8 mouse cellular contexts compared by ENCODE assay signal in the genomic region with DNA sequence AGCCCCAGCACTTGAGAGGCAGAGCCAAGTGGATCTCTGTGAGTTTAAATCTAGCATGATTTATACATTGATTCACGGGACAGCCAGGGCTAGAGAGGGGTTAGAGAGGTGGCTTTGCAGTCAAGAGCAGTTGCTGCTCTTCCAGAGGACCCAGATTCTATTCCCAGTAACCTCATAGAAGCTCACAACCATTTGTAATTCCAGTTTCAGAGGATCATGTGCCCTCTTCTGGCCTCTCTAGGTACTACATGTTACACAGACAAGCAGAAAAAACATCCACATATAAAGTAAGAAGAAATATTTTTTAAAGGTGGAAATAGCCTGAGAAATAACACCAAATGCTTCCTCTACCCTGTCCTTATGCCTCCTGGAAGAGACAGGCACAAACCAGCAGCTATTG. TPM values are rescaled to one million over a fixed set of nuclear protein-coding genes. Genes with fewer than 3 reads are reported as not detected.
DNase-seq lines count a peak whose midpoint lies in the region; TF ChIP-seq lines count a peak whose summit lies in the region.

No protein-coding gene starts in this region.

- no peak overlapping the region for H3K4me3 ChIP-seq in heart, adult 2 months
- H3K4me3 ChIP-seq in heart, embryonic 10.5 days = no peak overlapping the region
- no peak overlapping the region for H3K4me3 ChIP-seq in bone marrow macrophage, adult 2 months (ENCODE audit: insufficient read depth, low read length)

- no peaks in the 10 kb centered on the region for H3K36me3 ChIP-seq in heart, adult 2 months (ENCODE audit: control insufficient read depth, insufficient read depth, low read length)
- no peaks in the 10 kb centered on the region for H3K36me3 ChIP-seq in heart, embryonic 10.5 days

- DNase-seq in heart, adult 2 months = no peak
- no peak for DNase-seq in heart, embryonic 10.5 days (ENCODE audit: low spot score)
- peak; percentile 37 for DNase-seq in ovary, postnatal 14 days (ENCODE audit: low spot score)
- DNase-seq in ovary, postnatal 36 days (ENCODE audit: low spot score) = no peak
- DNase-seq in thymus, postnatal 14 days = peak; percentile 26
- DNase-seq in left cerebral cortex, postnatal 14 days (ENCODE audit: low spot score in 2 of 2) = no peak
- no peak for DNase-seq in right cerebral cortex, postnatal 14 days

- TF ChIP-seq POLR2A in heart, adult 2 months (IDR thresholded peaks at IDR 0.05; ENCODE audit: insufficient read depth, low read depth, low read length) = no peak
- TF ChIP-seq POLR2A in bone marrow macrophage, adult 2 months (IDR thresholded peaks at IDR 0.05; ENCODE audit: borderline replicate concordance, low read depth, low read length) = no peak

- H3K27ac ChIP-seq in heart, adult 2 months = no peak overlapping the region
- no peak overlapping the region for H3K27ac ChIP-seq in heart, embryonic 10.5 days
- H3K27ac ChIP-seq in bone marrow macrophage, adult 2 months (ENCODE audit: insufficient read depth, low read depth, low read length) = no peak overlapping the region

- H3K9me3 ChIP-seq in heart, embryonic 10.5 days = no peaks in the 10 kb centered on the region

- H3K79me2 ChIP-seq in heart, adult 2 months (replicated peaks; ENCODE audit: control insufficient read depth, insufficient read depth, low read length) = no peaks in the 10 kb centered on the region

- 63% methylated on average over 1 of the region's 1 CpGs for WGBS in heart, adult 2 months
- WGBS in heart, embryonic 10.5 days = 30% methylated on average over 1 of the region's 1 CpGs

- H3K4me1 ChIP-seq in heart, adult 2 months (ENCODE audit: control insufficient read depth, insufficient read depth, low read length) = peaks cover 9% of the 10 kb centered on the region; the same call in 1 of the 2 replicates
- peaks cover 33% of the 10 kb centered on the region for H3K4me1 ChIP-seq in heart, embryonic 10.5 days
- H3K4me1 ChIP-seq in bone marrow macrophage, adult 2 months (ENCODE audit: control insufficient read depth, insufficient read depth, low read length) = 0 out of 2 replicates have a peak, but pooled peaks cover 2% of the 10 kb centered on the region

- no peaks in the 10 kb centered on the region for H3K27me3 ChIP-seq in heart, adult 2 months (ENCODE audit: control insufficient read depth, insufficient read depth, low read length)
- H3K27me3 ChIP-seq in heart, embryonic 10.5 days (ENCODE audit: insufficient read depth, poor library complexity, severe bottlenecking) = peaks cover 97% of the 10 kb centered on the region

- TF ChIP-seq EP300 in heart, adult 2 months (IDR thresholded peaks at IDR 0.05; ENCODE audit: insufficient read depth, low read depth, low read length) = no peak

- no peak overlapping the region for H3K9ac ChIP-seq in heart, adult 2 months (ENCODE audit: low read depth, low read length)

- intact Hi-C loops in heart, adult 2 months (cut with DNase I) = no loop called here
- intact Hi-C loops in left cerebral cortex, postnatal 14 days (cut with DNase I) = no loop called here

- TF ChIP-seq CTCF in heart, adult 2 months (IDR thresholded peaks at IDR 0.05) = peak; percentile 89
- peak; percentile 54 for TF ChIP-seq CTCF in bone marrow macrophage, adult 2 months (IDR thresholded peaks at IDR 0.05; ENCODE audit: low read depth, low read length)

RNA-seq across cellular contexts. Expression of a gene that starts 36.2 kb away (rescaled TPM):
- total RNA-seq in heart, adult 2 months (2021) = 10 to 100 TPM; 13.9 to 15.2 TPM
- polyA plus RNA-seq in heart, adult 2 months (2012; rRNA removed) = 13.3 and 13.9 TPM in 2 replicates
- polyA plus RNA-seq in heart, embryonic 10.5 days (2016; fragmentation: Nextera tagmentation; extraction: Ambion mirVana) = 16.2 and 19.5 TPM in 2 replicates
- polyA plus RNA-seq in bone marrow macrophage, adult 2 months (2012; ENCODE audit: insufficient read depth, insufficient read length, missing spikeins) = 6.7 and 7.4 TPM in 2 replicates
- 10 to 100 TPM; 16.2 to 17.4 TPM for total RNA-seq in left cerebral cortex, postnatal 14 days (2021)

Comparison
In these comparisons a context has a peak if more than half of its experiments do, and no peak if none do; other contexts are left out.
1. DNase-seq: peak in ovary, postnatal 14 days (single experiment) and thymus, postnatal 14 days (single experiment); none in heart, adult 2 months (0 of 2), heart, embryonic 10.5 days (single experiment), ovary, postnatal 36 days (single experiment), left cerebral cortex, postnatal 14 days (0 of 2) and right cerebral cortex, postnatal 14 days (single experiment).